Comparison of ENCODE assay signal across 19 mouse cellular contexts in genomic region chr5:85996545-85997510, GRCm38 (mm10).
A peak's percentile ranks its signal among the peaks of the same experiment; 100 is the strongest.
DNase-seq lines count a peak whose midpoint lies in the region; ATAC-seq and TF ChIP-seq lines count a peak whose summit lies in the region.
"Had no signal": no experiment of that assay in that cellular context is flagged by ENCODE, and none has a peak within 500 bp of the region (broad histone marks: within the 10 kb centered on the region; RNA-seq: fewer than 3 reads in every experiment).

No protein-coding gene starts in this region.

- peak; percentile 23; the same call in 1 of the 2 replicates for ATAC-seq in limb, embryonic 14.5 days (ENCODE audit: low FRiP score, low read depth)
- ATAC-seq: intestine, postnatal 0 days; liver, postnatal 0 days had no signal

- H3K4me3 ChIP-seq in limb, embryonic 14.5 days (replicated peaks; ENCODE audit: low read length) = no peak overlapping the region
- H3K4me3 ChIP-seq: heart, embryonic 13.5 days; hindbrain, embryonic 15.5 days; limb, embryonic 15.5 days; neural tube, embryonic 12.5 days had no signal

- TF ChIP-seq CTCF in brain, embryonic 14.5 days (IDR thresholded peaks at IDR 0.05; ENCODE audit: borderline replicate concordance, extremely low read depth, insufficient read depth, insufficient read length) = no peak

- intact Hi-C loops in left cerebral cortex, postnatal 4 days (cut with DNase I) = no loop called here

- H3K27ac ChIP-seq in limb, embryonic 14.5 days (replicated peaks; ENCODE audit: low read depth, low read length) = no peak overlapping the region
- H3K27ac ChIP-seq: heart, embryonic 13.5 days; hindbrain, embryonic 15.5 days; kidney, postnatal 0 days; limb, embryonic 15.5 days; neural tube, embryonic 12.5 days had no signal

- 84% methylated on average over 6 of the region's 6 CpGs for WGBS in limb, embryonic 14.5 days

- DNase-seq in left cerebral cortex, adult 9 months (ENCODE audit: low spot score in 2 of 2) = peak; percentile 12 to 25
- DNase-seq in left cerebral cortex, postnatal 4 days = no peak
- DNase-seq in brain, embryonic 14.5 days (ENCODE audit: low read depth) = peak; percentile 86
- DNase-seq in layer of hippocampus, adult 11-12 months (ENCODE audit: low spot score) = peak; percentile 18
- no peak for DNase-seq in limb, embryonic 14.5 days (ENCODE audit: low spot score)
- DNase-seq in kidney, postnatal 4 days = no peak
- no peak for DNase-seq in cerebellum, postnatal 10 days
- DNase-seq: cerebellum, postnatal 36 days; heart, adult 11 months; heart, postnatal 36 days; liver, postnatal 0 days; lung, postnatal 14 days; thymus, adult 18-20 months had no signal

- no peak overlapping the region for H3K4me2 ChIP-seq in limb, embryonic 14.5 days (replicated peaks; ENCODE audit: low read depth, low read length, severe bottlenecking)
- H3K4me2 ChIP-seq: heart, embryonic 13.5 days; hindbrain, embryonic 15.5 days; limb, embryonic 15.5 days; neural tube, embryonic 12.5 days had no signal

- H3K9ac ChIP-seq in limb, embryonic 14.5 days (ENCODE audit: low read depth, low read length, severe bottlenecking) = no peak overlapping the region
- H3K9ac ChIP-seq: heart, embryonic 13.5 days; hindbrain, embryonic 15.5 days; limb, embryonic 15.5 days; liver, postnatal 0 days; neural tube, embryonic 12.5 days had no signal

- H3K36me3 ChIP-seq in limb, embryonic 14.5 days (ENCODE audit: control insufficient read depth, insufficient read depth, low read length) = no peaks in the 10 kb centered on the region
- H3K36me3 ChIP-seq: heart, embryonic 13.5 days; hindbrain, embryonic 15.5 days; limb, embryonic 15.5 days; neural tube, embryonic 12.5 days had no signal

- H3K27me3 ChIP-seq in limb, embryonic 14.5 days (ENCODE audit: control insufficient read depth, insufficient read depth, low read length) = no peaks in the 10 kb centered on the region
- H3K27me3 ChIP-seq: hindbrain, embryonic 15.5 days; limb, embryonic 15.5 days; neural tube, embryonic 12.5 days had no signal

- no peak for TF ChIP-seq POLR2A in brain, embryonic 14.5 days (IDR thresholded peaks at IDR 0.05; ENCODE audit: borderline replicate concordance, extremely low read depth, insufficient read depth, insufficient read length, poor library complexity, severe bottlenecking)
- TF ChIP-seq POLR2A in limb, embryonic 14.5 days (IDR thresholded peaks at IDR 0.05; ENCODE audit: borderline replicate concordance, extremely low read depth, insufficient read depth, insufficient read length) = no peak

- H3K4me1 ChIP-seq in limb, embryonic 14.5 days (ENCODE audit: control insufficient read depth, insufficient read depth, low read length) = no peaks in the 10 kb centered on the region
- H3K4me1 ChIP-seq: hindbrain, embryonic 15.5 days; limb, embryonic 15.5 days; neural tube, embryonic 12.5 days had no signal

- H3K9me3 ChIP-seq in limb, embryonic 14.5 days (ENCODE audit: control insufficient read depth, low read length) = no peaks in the 10 kb centered on the region
- H3K9me3 ChIP-seq: heart, embryonic 13.5 days; hindbrain, embryonic 15.5 days; limb, embryonic 15.5 days; neural tube, embryonic 12.5 days had no signal

Comparison
In these comparisons a context has a peak if more than half of its experiments do, and no peak if none do; other contexts are left out.
1. DNase-seq: peak in left cerebral cortex, adult 9 months (2 of 2), brain, embryonic 14.5 days (single experiment) and layer of hippocampus, adult 11-12 months (single experiment); none in left cerebral cortex, postnatal 4 days (single experiment), limb, embryonic 14.5 days (single experiment), kidney, postnatal 4 days (0 of 2) and cerebellum, postnatal 10 days (0 of 2).